Mouse (Mus musculus): ENCODE results near the gene Cdk2ap2. TPM values are rescaled to one million over a fixed set of nuclear protein-coding genes. Genes with fewer than 3 reads are reported as not detected.

The Cdk2ap2 gene
- polyA plus RNA-seq, 1 experiment = 143 TPM

GRCm38 (mm10) chr19:4093772-4094171, 3.2 kb upstream of the Cdk2ap2 start:
- WGBS = 70% methylated on average over 7 of the region's 7 CpGs
- Histone ChIP-seq H3K4me3 (replicated peaks; ENCODE audit: control insufficient read depth, low read depth, low read length) (no peak overlapping the region), H3K27ac (ENCODE audit: control insufficient read depth, insufficient read depth, low read depth, low read length, poor library complexity) (no peak overlapping the region), H3K4me1 (ENCODE audit: control insufficient read depth, insufficient read depth, low read length) (peaks cover 1% of the 10 kb centered on the region; the same call in 1 of the 2 replicates)
- TF ChIP-seq POLR2A (IDR thresholded peaks at IDR 0.05; ENCODE audit: borderline replicate concordance, control insufficient read depth, low read depth, low read length) (no peak), CTCF (IDR thresholded peaks at IDR 0.05; ENCODE audit: control insufficient read depth, insufficient read depth, low read length) (no peak)

GRCm38 (mm10) chr19:4094348-4094747, 2.6 kb upstream of the Cdk2ap2 start:
- Histone ChIP-seq H3K27ac (ENCODE audit: control insufficient read depth, insufficient read depth, low read depth, low read length, poor library complexity) (no peak overlapping the region), H3K4me3 (replicated peaks; ENCODE audit: control insufficient read depth, low read depth, low read length) (no peak overlapping the region), H3K4me1 (ENCODE audit: control insufficient read depth, insufficient read depth, low read length) (peaks cover 1% of the 10 kb centered on the region; the same call in 1 of the 2 replicates)
- no peak for TF ChIP-seq POLR2A (IDR thresholded peaks at IDR 0.05; ENCODE audit: borderline replicate concordance, control insufficient read depth, low read depth, low read length)
- 77% methylated on average over 3 of the region's 3 CpGs for WGBS

GRCm38 (mm10) chr19:4094774-4095303, 2.1 kb upstream of the Cdk2ap2 start:
- no peak for TF ChIP-seq CTCF (IDR thresholded peaks at IDR 0.05; ENCODE audit: control insufficient read depth, insufficient read depth, low read length)
- no peak for TF ChIP-seq POLR2A (IDR thresholded peaks at IDR 0.05; ENCODE audit: borderline replicate concordance, control insufficient read depth, low read depth, low read length)
- Histone ChIP-seq H3K4me1 (ENCODE audit: control insufficient read depth, insufficient read depth, low read length) (peaks cover 1% of the 10 kb centered on the region; the same call in 1 of the 2 replicates), H3K27ac (ENCODE audit: control insufficient read depth, insufficient read depth, low read depth, low read length, poor library complexity) (no peak overlapping the region), H3K4me3 (replicated peaks; ENCODE audit: control insufficient read depth, low read depth, low read length) (no peak overlapping the region)
- 82% methylated on average over 5 of the region's 5 CpGs for WGBS

GRCm38 (mm10) chr19:4095802-4096201, 1.2 kb upstream of the Cdk2ap2 start:
- no peak for TF ChIP-seq POLR2A (IDR thresholded peaks at IDR 0.05; ENCODE audit: borderline replicate concordance, control insufficient read depth, low read depth, low read length)
- TF ChIP-seq CTCF (IDR thresholded peaks at IDR 0.05; ENCODE audit: control insufficient read depth, insufficient read depth, low read length) = no peak
- Histone ChIP-seq H3K4me1 (ENCODE audit: control insufficient read depth, insufficient read depth, low read length) (peaks cover 1% of the 10 kb centered on the region; the same call in 1 of the 2 replicates), H3K27ac (ENCODE audit: control insufficient read depth, insufficient read depth, low read depth, low read length, poor library complexity) (no peak overlapping the region), H3K4me3 (replicated peaks; ENCODE audit: control insufficient read depth, low read depth, low read length) (no peak overlapping the region)
- 80% methylated on average over 3 of the region's 3 CpGs for WGBS

GRCm38 (mm10) chr19:4097441-4097825, 451 bp downstream of the Cdk2ap2 start:
- Histone ChIP-seq H3K27ac (ENCODE audit: control insufficient read depth, insufficient read depth, low read depth, low read length, poor library complexity) (peak overlapping the region; percentile 97), H3K4me1 (ENCODE audit: control insufficient read depth, insufficient read depth, low read length) (peaks cover 3% of the 10 kb centered on the region; the same call in 1 of the 2 replicates), H3K4me3 (replicated peaks; ENCODE audit: control insufficient read depth, low read depth, low read length) (peak overlapping the region; percentile 70)
- no peak for TF ChIP-seq POLR2A (IDR thresholded peaks at IDR 0.05; ENCODE audit: borderline replicate concordance, control insufficient read depth, low read depth, low read length)
- no peak for TF ChIP-seq CTCF (IDR thresholded peaks at IDR 0.05; ENCODE audit: control insufficient read depth, insufficient read depth, low read length)
- WGBS = 3% methylated on average over 21 of the region's 21 CpGs

- Histone ChIP-seq H3K27ac (ENCODE audit: control insufficient read depth, insufficient read depth, low read depth, low read length, poor library complexity) (peak overlapping the region; percentile 97), H3K4me1 (ENCODE audit: control insufficient read depth, insufficient read depth, low read length) (peaks cover 3% of the 10 kb centered on the region; the same call in 1 of the 2 replicates), H3K4me3 (replicated peaks; ENCODE audit: control insufficient read depth, low read depth, low read length) (peak overlapping the region; percentile 70)
- 35% methylated on average over 13 of the region's 13 CpGs for WGBS
- TF ChIP-seq POLR2A (IDR thresholded peaks at IDR 0.05; ENCODE audit: borderline replicate concordance, control insufficient read depth, low read depth, low read length) = peak; percentile 22; the same call in 1 of the 2 replicates
- no peak for TF ChIP-seq CTCF (IDR thresholded peaks at IDR 0.05; ENCODE audit: control insufficient read depth, insufficient read depth, low read length)
Observed at GRCm38 (mm10) chr19:4098426-4098825, 1.4 kb downstream of the Cdk2ap2 start.

GRCm38 (mm10) chr19:4099056-4099455, 2.1 kb downstream of the Cdk2ap2 start:
- 2% methylated on average over 9 of the region's 9 CpGs for whole genome bisulfite sequencing
- Histone ChIP-seq H3K4me1 (ENCODE audit: control insufficient read depth, insufficient read depth, low read length) (peaks cover 3% of the 10 kb centered on the region; the same call in 1 of the 2 replicates), H3K4me3 (replicated peaks; ENCODE audit: control insufficient read depth, low read depth, low read length) (peak overlapping the region; percentile 31), H3K27ac (ENCODE audit: control insufficient read depth, insufficient read depth, low read depth, low read length, poor library complexity) (peak overlapping the region; percentile 97)
- TF ChIP-seq CTCF (IDR thresholded peaks at IDR 0.05; ENCODE audit: control insufficient read depth, insufficient read depth, low read length) (peak; percentile 99), POLR2A (IDR thresholded peaks at IDR 0.05; ENCODE audit: borderline replicate concordance, control insufficient read depth, low read depth, low read length) (no peak)

GRCm38 (mm10) chr19:4099837-4100717, 3.1 kb downstream of the Cdk2ap2 start, which contains the start of gene Pitpnm1:
Gene Pitpnm1 (plus strand): TSS chr19:4099998.
- under 1% methylated on average over 53 of the region's 53 CpGs for WGBS
- peak within 1 kb of the TSS; percentile 97 for H3K27ac ChIP-seq (ENCODE audit: control insufficient read depth, insufficient read depth, low read depth, low read length, poor library complexity)
- TF ChIP-seq POLR2A (IDR thresholded peaks at IDR 0.05; ENCODE audit: borderline replicate concordance, control insufficient read depth, low read depth, low read length) = peak; percentile 48; the same call in 1 of the 2 replicates
- TF ChIP-seq CTCF (IDR thresholded peaks at IDR 0.05; ENCODE audit: control insufficient read depth, insufficient read depth, low read length) = no peak
- peak within 1 kb of the TSS; percentile 73 for H3K4me3 ChIP-seq (replicated peaks; ENCODE audit: control insufficient read depth, low read depth, low read length)
- peaks cover 3% of the 10 kb centered on the region; the same call in 1 of the 2 replicates for H3K4me1 ChIP-seq (ENCODE audit: control insufficient read depth, insufficient read depth, low read length)

Data from bone marrow, adult 2 months (tissue).